Mouse (Mus musculus): ENCODE data around the gene Synj2. TPM values are rescaled to one million over a fixed set of nuclear protein-coding genes. Genes with fewer than 3 reads are reported as not detected.

Synj2 gene
- polyA plus RNA-seq, 1 experiment = 11.2 TPM

- no peak overlapping the region for H3K4me3 ChIP-seq (ENCODE audit: insufficient read depth, low read length)
- TF ChIP-seq POLR2A (IDR thresholded peaks at IDR 0.05; ENCODE audit: borderline replicate concordance, low read depth, low read length) (no peak), CTCF (IDR thresholded peaks at IDR 0.05; ENCODE audit: low read depth, low read length) (no peak)
- no peaks in the 10 kb centered on the region for H3K4me1 ChIP-seq (ENCODE audit: control insufficient read depth, insufficient read depth, low read length)
- no peak overlapping the region for H3K27ac ChIP-seq (ENCODE audit: insufficient read depth, low read depth, low read length)
These were observed 27.5 kb downstream of the Synj2 start for GRCm38 (mm10) chr17:5968562-5968961.

GRCm38 (mm10) chr17:5969246-5969645 is 28.2 kb downstream of the Synj2 start:
- no peak overlapping the region for H3K27ac ChIP-seq (ENCODE audit: insufficient read depth, low read depth, low read length)
- no peak for TF ChIP-seq POLR2A (IDR thresholded peaks at IDR 0.05; ENCODE audit: borderline replicate concordance, low read depth, low read length)
- no peak for TF ChIP-seq CTCF (IDR thresholded peaks at IDR 0.05; ENCODE audit: low read depth, low read length)
- H3K4me1 ChIP-seq (ENCODE audit: control insufficient read depth, insufficient read depth, low read length) = no peaks in the 10 kb centered on the region
- no peak overlapping the region for H3K4me3 ChIP-seq (ENCODE audit: insufficient read depth, low read length)

- TF ChIP-seq CTCF (IDR thresholded peaks at IDR 0.05; ENCODE audit: low read depth, low read length) = no peak
- no peak for TF ChIP-seq POLR2A (IDR thresholded peaks at IDR 0.05; ENCODE audit: borderline replicate concordance, low read depth, low read length)
- Histone ChIP-seq H3K4me3 (ENCODE audit: insufficient read depth, low read length) (no peak overlapping the region), H3K4me1 (ENCODE audit: control insufficient read depth, insufficient read depth, low read length) (peaks cover 4% of the 10 kb centered on the region; the same call in 1 of the 2 replicates), H3K27ac (ENCODE audit: insufficient read depth, low read depth, low read length) (no peak overlapping the region)
These were observed 29.3 kb downstream of the Synj2 start for GRCm38 (mm10) chr17:5970298-5970821.

GRCm38 (mm10) chr17:5973536-5973935 is 32.5 kb downstream of the Synj2 start:
- no peak overlapping the region for H3K27ac ChIP-seq (ENCODE audit: insufficient read depth, low read depth, low read length)
- peaks cover 32% of the 10 kb centered on the region for H3K4me1 ChIP-seq (ENCODE audit: control insufficient read depth, insufficient read depth, low read length)
- no peak for TF ChIP-seq POLR2A (IDR thresholded peaks at IDR 0.05; ENCODE audit: borderline replicate concordance, low read depth, low read length)
- no peak for TF ChIP-seq CTCF (IDR thresholded peaks at IDR 0.05; ENCODE audit: low read depth, low read length)
- no peak overlapping the region for H3K4me3 ChIP-seq (ENCODE audit: insufficient read depth, low read length)

GRCm38 (mm10) chr17:5975099-5975977 is 34.3 kb downstream of the Synj2 start:
- Histone ChIP-seq H3K4me3 (ENCODE audit: insufficient read depth, low read length) (peak overlapping the region; percentile 49), H3K4me1 (ENCODE audit: control insufficient read depth, insufficient read depth, low read length) (peaks cover 45% of the 10 kb centered on the region), H3K27ac (ENCODE audit: insufficient read depth, low read depth, low read length) (peak overlapping the region; percentile 24)
- TF ChIP-seq CTCF (IDR thresholded peaks at IDR 0.05; ENCODE audit: low read depth, low read length) = no peak
- no peak for TF ChIP-seq POLR2A (IDR thresholded peaks at IDR 0.05; ENCODE audit: borderline replicate concordance, low read depth, low read length)

- Histone ChIP-seq H3K4me3 (ENCODE audit: insufficient read depth, low read length) (peak overlapping the region; percentile 49), H3K4me1 (ENCODE audit: control insufficient read depth, insufficient read depth, low read length) (peaks cover 45% of the 10 kb centered on the region), H3K27ac (ENCODE audit: insufficient read depth, low read depth, low read length) (peak overlapping the region; percentile 24; the same call in 1 of the 2 replicates)
- TF ChIP-seq POLR2A (IDR thresholded peaks at IDR 0.05; ENCODE audit: borderline replicate concordance, low read depth, low read length) (no peak), CTCF (IDR thresholded peaks at IDR 0.05; ENCODE audit: low read depth, low read length) (no peak)
These were observed 35.4 kb downstream of the Synj2 start for GRCm38 (mm10) chr17:5976221-5977055.

GRCm38 (mm10) chr17:5977056-5977920 is 36.2 kb downstream of the Synj2 start:
- no peak for TF ChIP-seq CTCF (IDR thresholded peaks at IDR 0.05; ENCODE audit: low read depth, low read length)
- no peak for TF ChIP-seq POLR2A (IDR thresholded peaks at IDR 0.05; ENCODE audit: borderline replicate concordance, low read depth, low read length)
- H3K27ac ChIP-seq (ENCODE audit: insufficient read depth, low read depth, low read length) = peak overlapping the region; percentile 78; the same call in 1 of the 2 replicates
- H3K4me1 ChIP-seq (ENCODE audit: control insufficient read depth, insufficient read depth, low read length) = peaks cover 45% of the 10 kb centered on the region
- H3K4me3 ChIP-seq (ENCODE audit: insufficient read depth, low read length) = no peak overlapping the region

- H3K4me3 ChIP-seq (ENCODE audit: insufficient read depth, low read length) = peak overlapping the region; percentile 39
- TF ChIP-seq POLR2A (IDR thresholded peaks at IDR 0.05; ENCODE audit: borderline replicate concordance, low read depth, low read length) (no peak), CTCF (IDR thresholded peaks at IDR 0.05; ENCODE audit: low read depth, low read length) (no peak)
- H3K27ac ChIP-seq (ENCODE audit: insufficient read depth, low read depth, low read length) = peak overlapping the region; percentile 78
- H3K4me1 ChIP-seq (ENCODE audit: control insufficient read depth, insufficient read depth, low read length) = peaks cover 45% of the 10 kb centered on the region
These were observed 36.9 kb downstream of the Synj2 start for GRCm38 (mm10) chr17:5977921-5978504.
